Mouse (Mus musculus): ENCODE results near the gene Myo1b. TPM values are rescaled to one million over a fixed set of nuclear protein-coding genes. Genes with fewer than 3 reads are reported as not detected.

The Myo1b gene
- 8.1 and 9.0 TPM in 2 replicates for polyA plus RNA-seq (2021; fragmentation: Nextera tagmentation)
- long read RNA-seq, experiment 1, full-length matches to known transcripts: 22 of 65 reads
- long read RNA-seq, experiment 1, partial matches to known transcripts: 25 of 65 reads
- long read RNA-seq, experiment 1, other reads (novel, unspliced or antisense): 18 of 65 reads
- long read RNA-seq, experiment 2, full-length matches to known transcripts: 4 of 14 reads
- long read RNA-seq, experiment 2, partial matches to known transcripts: 5 of 14 reads
- long read RNA-seq, experiment 2, other reads (novel, unspliced or antisense): 5 of 14 reads

GRCm38 (mm10) chr1:51915576-51916156 lies at the start of gene Myo1b:
Gene Myo1b (minus strand): TSS chr1:51916071.

Other genes with a start within 250 kb of the Myo1b start
- gene Stat4, start 71.1 kb upstream of the Myo1b start, polyA plus RNA-seq (2021; fragmentation: Nextera tagmentation): 1.2 and 1.4 TPM in 2 replicates
- gene Stat1, start 203.4 kb upstream of the Myo1b start, polyA plus RNA-seq (2021; fragmentation: Nextera tagmentation): 9.4 and 10.0 TPM in 2 replicates